Mouse (Mus musculus) hindbrain, postnatal 0 days (tissue): ENCODE results near the gene Stom. TPM values are rescaled to one million over a fixed set of nuclear protein-coding genes. Genes with fewer than 3 reads are reported as not detected.

ENCODE experiments used
- ATAC-seq: fragments of 200-750 bp; cut with Nextera tagmentation; 2 replicates; pipeline ENCODE4 v1.8.0; 2017; ENCODE audit warnings: mild to moderate bottlenecking, moderate TSS enrichment, moderate library complexity
- DNase-seq: peaks from one replicate; pipeline ENCODE4 v3.0.0-alpha.2; 2015; ENCODE audit warnings: low spot score
- H3K27ac ChIP-seq: fragments of 300-500 bp; sonication (generic); 2 replicates; pipeline ENCODE4 v1.5.1; 2014; ENCODE audit warnings: mild to moderate bottlenecking
- H3K27me3 ChIP-seq: fragments of 300-500 bp; sonication (generic); 2 replicates; pipeline ENCODE4 v1.6.1; 2014; ENCODE audit warnings: low read length, mixed read lengths; ENCODE audit not compliant: insufficient read depth
- H3K36me3 ChIP-seq: fragments of 300-500 bp; sonication (generic); 2 replicates; pipeline ENCODE4 v1.6.1; 2014; ENCODE audit warnings: low read length, mixed read lengths; ENCODE audit not compliant: insufficient read depth
- H3K4me1 ChIP-seq: fragments of 300-500 bp; sonication (generic); 2 replicates; pipeline ENCODE4 v1.6.1; 2014; ENCODE audit warnings: antibody characterized with exemption, low read length, mixed read lengths; ENCODE audit not compliant: insufficient read depth
- H3K4me2 ChIP-seq: fragments of 300-500 bp; sonication (generic); 2 replicates; pipeline ENCODE4 v1.6.1; 2014; ENCODE audit warnings: low read depth, mild to moderate bottlenecking, low read length, moderate library complexity, mixed read lengths
- H3K4me3 ChIP-seq: fragments of 300-500 bp; sonication (generic); 2 replicates; pipeline ENCODE4 v1.5.1; 2014; ENCODE audit warnings: low read length
- H3K9ac ChIP-seq: fragments of 300-500 bp; sonication (generic); replicated peaks from 2 replicates; pipeline ENCODE4 v1.6.1; 2014; ENCODE audit warnings: mild to moderate bottlenecking, low read length, moderate library complexity, mixed read lengths
- H3K9me3 ChIP-seq: fragments of 300-500 bp; sonication (generic); 2 replicates; pipeline ENCODE4 v1.6.1; 2016; ENCODE audit warnings: low read length, mixed read lengths
- CTCF ChIP-seq: IDR thresholded peaks from 2 replicates; pipeline ENCODE4 v1.5.1; 2016; ENCODE audit warnings: antibody characterized with exemption, control low read depth, low read depth
- WGBS: fragments of 180-500 bp; shearing (Covaris S2); extraction: QIAGEN DNeasy Blood & Tissue Kit; methylation state at CpG from one replicate; pipeline ENCODE4 v1.1.7; 2014; 5-methylcytosine and 5-hydroxymethylcytosine counted together
- polyA plus RNA-seq: library from polyadenylated mRNA; unstranded; fragments of >200 nt; fragmentation: Nextera tagmentation; extraction: Ambion mirVana; gene quantifications from 2 replicates; pipeline ENCODE4 v1.2.1, GENCODE M21; 2015
- total RNA-seq: library from RNA; depleted of rRNA; stranded (reverse); fragments of >200 nt; gene quantifications from 2 replicates; pipeline ENCODE4 v1.2.3, GENCODE M21; 2014

Stom gene
- total and polyA plus RNA-seq, 2 experiments from 2014 or later: 30.8 to 35.5 TPM

DNA sequence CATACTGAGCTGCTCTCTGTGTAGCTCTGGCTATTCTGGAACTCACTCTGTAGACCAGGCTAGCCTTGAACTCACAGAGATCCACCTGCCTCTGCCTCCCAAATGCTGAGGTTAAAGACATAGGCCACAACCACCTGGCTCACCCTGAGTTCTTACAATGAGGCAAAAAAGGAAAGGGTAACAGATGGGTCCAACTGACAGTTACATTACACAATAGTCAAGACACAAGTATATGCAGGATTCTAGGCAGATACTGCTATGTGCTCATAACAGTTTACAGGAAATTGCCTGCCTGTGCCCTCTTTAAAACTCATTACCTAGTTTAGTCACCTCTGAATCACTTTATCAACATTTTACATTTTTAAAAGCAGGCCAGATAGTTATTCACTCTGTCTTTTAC, 3.1 kb downstream of the Stom start:
- no peak for ATAC-seq
- no peak for TF ChIP-seq CTCF
- H3K27me3 ChIP-seq: no peaks in the 10 kb centered on the region
- H3K9me3 ChIP-seq: no peaks in the 10 kb centered on the region
- H3K4me2 ChIP-seq: 0 out of 2 replicates have a peak overlapping the region, but pooled peaks have one; percentile 60
- H3K36me3 ChIP-seq: no peaks in the 10 kb centered on the region
- H3K4me1 ChIP-seq: 0 out of 2 replicates have a peak, but pooled peaks cover under 1% of the 10 kb centered on the region
- H3K27ac ChIP-seq: no peak overlapping the region
- no peak overlapping the region for H3K9ac ChIP-seq
- no peak overlapping the region for H3K4me3 ChIP-seq
- no peak for DNase-seq

GRCm38 (mm10) chr2:35331205-35331604, 5.6 kb downstream of the Stom start:
- 0 out of 2 replicates have a peak, but pooled peaks cover 5% of the 10 kb centered on the region for H3K4me1 ChIP-seq
- no peak for TF ChIP-seq CTCF
- H3K27ac ChIP-seq: no peak overlapping the region
- no peaks in the 10 kb centered on the region for H3K9me3 ChIP-seq
- no peak for ATAC-seq
- no peaks in the 10 kb centered on the region for H3K36me3 ChIP-seq
- DNase-seq: no peak
- WGBS: 78% methylated on average over 2 of the region's 2 CpGs
- H3K9ac ChIP-seq: no peak overlapping the region
- no peak overlapping the region for H3K4me3 ChIP-seq
- no peaks in the 10 kb centered on the region for H3K27me3 ChIP-seq
- no peak overlapping the region for H3K4me2 ChIP-seq

DNA sequence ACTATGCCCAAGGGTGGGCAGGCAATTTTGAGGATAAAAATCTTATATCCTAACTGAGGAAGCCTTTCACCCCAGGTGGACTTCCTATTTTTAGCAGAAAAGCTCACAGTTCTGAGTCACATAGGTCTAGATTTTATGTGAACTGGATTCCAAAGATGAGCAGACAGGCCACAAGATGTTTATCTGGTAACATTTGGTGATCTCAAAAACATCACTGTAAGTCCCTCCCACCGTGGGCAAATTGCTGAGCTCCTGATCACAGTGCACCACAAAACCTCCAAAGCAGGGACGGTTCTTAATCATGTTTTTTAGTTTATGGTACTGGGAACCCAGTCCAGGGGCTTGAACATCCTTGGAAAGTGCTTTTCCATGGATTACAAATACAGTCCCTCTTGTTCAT, 7.7 kb downstream of the Stom start:
- Histone ChIP-seq H3K9me3 (no peaks in the 10 kb centered on the region), H3K4me2 (no peak overlapping the region), H3K9ac (no peak overlapping the region), H3K27me3 (no peaks in the 10 kb centered on the region), H3K27ac (no peak overlapping the region), H3K4me1 (0 out of 2 replicates have a peak, but pooled peaks cover 6% of the 10 kb centered on the region), H3K36me3 (no peaks in the 10 kb centered on the region), H3K4me3 (no peak overlapping the region)
- TF ChIP-seq CTCF: no peak
- ATAC-seq (no peak), DNase-seq (no peak)
- 86% methylated on average over 2 of the region's 2 CpGs for WGBS

DNA sequence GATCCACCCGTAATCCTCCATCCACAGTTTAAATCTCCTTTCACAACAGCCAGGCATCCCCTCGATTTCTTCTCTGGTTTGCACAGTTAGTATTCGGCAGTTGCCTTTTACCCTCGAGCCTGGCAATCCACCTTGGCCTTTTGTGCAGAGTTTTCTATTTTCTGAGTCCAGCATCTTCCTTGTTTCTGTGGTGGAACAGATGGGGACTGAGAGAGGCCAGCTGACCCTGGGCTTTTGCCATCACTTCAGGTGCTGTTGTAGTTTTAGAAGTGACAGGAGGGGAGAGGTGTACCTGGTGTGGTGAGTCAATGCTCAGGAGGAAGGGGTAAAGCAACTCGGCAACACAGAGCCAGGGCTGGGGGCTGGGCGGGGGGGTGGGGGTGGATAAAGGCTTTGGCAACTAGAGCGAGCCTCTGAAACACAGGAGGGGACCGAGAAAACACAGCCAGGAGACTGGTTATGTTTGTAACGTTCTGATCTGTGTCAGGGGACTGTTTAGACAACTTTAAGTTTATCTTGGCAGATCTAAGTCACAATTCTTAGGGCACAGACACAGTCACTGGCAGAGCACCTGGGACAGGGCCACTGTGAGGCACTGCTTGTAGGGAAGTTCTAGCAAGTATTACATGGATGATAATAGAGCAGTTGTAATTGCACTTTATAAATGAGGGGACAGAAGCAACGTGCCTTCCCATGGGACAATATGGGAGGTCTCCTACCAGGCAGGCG, 8.5 kb downstream of the Stom start:
- H3K36me3 ChIP-seq: no peaks in the 10 kb centered on the region
- TF ChIP-seq CTCF: no peak
- H3K27ac ChIP-seq: no peak overlapping the region
- no peak overlapping the region for H3K4me3 ChIP-seq
- WGBS: 39% methylated on average over 11 of the region's 11 CpGs
- H3K9me3 ChIP-seq: no peaks in the 10 kb centered on the region
- no peak for DNase-seq
- H3K27me3 ChIP-seq: no peaks in the 10 kb centered on the region
- no peak overlapping the region for H3K4me2 ChIP-seq
- ATAC-seq: no peak
- 0 out of 2 replicates have a peak, but pooled peaks cover 6% of the 10 kb centered on the region for H3K4me1 ChIP-seq
- no peak overlapping the region; the same call in 1 of the 2 replicates for H3K9ac ChIP-seq

DNA sequence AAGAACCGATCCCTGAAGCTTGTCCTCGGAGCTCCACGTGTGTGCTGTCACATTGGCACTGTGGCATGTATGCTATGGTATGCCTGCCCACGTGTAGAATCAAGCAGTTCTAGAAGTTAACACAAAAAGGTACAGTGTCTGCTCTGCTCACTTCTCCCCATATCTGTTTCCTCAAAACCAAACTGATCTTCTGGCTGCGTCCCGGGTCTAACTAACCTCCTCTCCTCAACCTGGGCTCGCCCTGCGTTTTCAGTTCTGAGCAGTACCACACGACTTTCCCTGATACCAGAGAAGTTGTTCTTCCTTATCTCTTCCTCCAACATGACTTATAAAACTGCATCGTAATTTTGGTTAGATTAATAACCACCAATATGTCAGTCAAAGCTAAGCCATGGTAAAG, 9.2 kb downstream of the Stom start:
- no peaks in the 10 kb centered on the region for H3K27me3 ChIP-seq
- no peak overlapping the region for H3K4me3 ChIP-seq
- H3K9ac ChIP-seq: no peak overlapping the region
- ATAC-seq (no peak), DNase-seq (no peak)
- H3K4me2 ChIP-seq: no peak overlapping the region
- no peaks in the 10 kb centered on the region for H3K36me3 ChIP-seq
- peaks cover 11% of the 10 kb centered on the region; the same call in 1 of the 2 replicates for H3K4me1 ChIP-seq
- no peak for TF ChIP-seq CTCF
- WGBS: 69% methylated on average over 10 of the region's 10 CpGs
- no peak overlapping the region for H3K27ac ChIP-seq
- no peaks in the 10 kb centered on the region for H3K9me3 ChIP-seq

DNA sequence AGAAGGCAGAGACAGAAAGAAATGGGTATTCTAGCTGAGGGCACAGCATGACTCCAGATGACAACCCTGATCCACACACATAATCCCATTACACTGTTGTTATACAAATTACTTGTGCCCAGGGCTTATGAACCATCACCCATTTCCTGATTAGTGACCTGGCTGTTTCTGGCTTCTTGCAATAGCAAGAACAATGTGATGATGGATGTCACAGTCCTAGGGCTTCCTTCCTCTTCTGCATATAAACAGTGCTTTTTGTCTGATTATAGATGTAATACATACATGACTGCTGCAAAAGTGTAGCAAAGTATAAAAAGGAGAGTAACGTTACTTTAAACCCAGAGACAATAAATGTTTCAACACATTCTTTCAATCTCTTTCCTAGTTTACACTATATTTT, 9.8 kb downstream of the Stom start:
- peaks cover 18% of the 10 kb centered on the region for H3K4me1 ChIP-seq
- H3K4me3 ChIP-seq: no peak overlapping the region
- DNase-seq: no peak
- no peak overlapping the region for H3K27ac ChIP-seq
- TF ChIP-seq CTCF: no peak
- H3K4me2 ChIP-seq: no peak overlapping the region
- H3K9me3 ChIP-seq: no peaks in the 10 kb centered on the region
- WGBS: 61% methylated on average over 1 of the region's 1 CpGs
- no peaks in the 10 kb centered on the region for H3K27me3 ChIP-seq
- ATAC-seq: no peak
- H3K36me3 ChIP-seq: no peaks in the 10 kb centered on the region
- no peak overlapping the region for H3K9ac ChIP-seq

- no peaks in the 10 kb centered on the region for H3K36me3 ChIP-seq
- no peak overlapping the region for H3K9ac ChIP-seq
- H3K27ac ChIP-seq: no peak overlapping the region
- no peak for TF ChIP-seq CTCF
- H3K27me3 ChIP-seq: no peaks in the 10 kb centered on the region
- no peaks in the 10 kb centered on the region for H3K9me3 ChIP-seq
- peaks cover 20% of the 10 kb centered on the region for H3K4me1 ChIP-seq
- H3K4me2 ChIP-seq: no peak overlapping the region
- ATAC-seq (no peak), DNase-seq (no peak)
- WGBS: 73% methylated on average over 10 of the region's 10 CpGs
- H3K4me3 ChIP-seq: no peak overlapping the region
Observed at GRCm38 (mm10) chr2:35325930-35326329, 10.8 kb downstream of the Stom start.
